Mouse (Mus musculus) G1E (cell line): Measurements from ENCODE around the gene Golph3l.
"Not testable (repeated sequence)": the region's sequence is repeated elsewhere in the genome, so short reads cannot be mapped to it uniquely, and the experiment has no call there.

Source experiments
- CTCF ChIP-seq: IDR thresholded peaks from 2 replicates; pipeline ENCODE4 v1.5.1; 2012; ENCODE audit warnings: low read depth, low read length, inconsistent platforms, mixed read lengths
- TAL1 ChIP-seq: conservative IDR thresholded peaks from 2 replicates; pipeline ENCODE4 v1.6.1; 2012; ENCODE audit warnings: low read depth, low read length, inconsistent platforms, mixed read lengths

- TF ChIP-seq CTCF, TAL1: not testable (repeated sequence)
Measured at GRCm38 (mm10) chr3:95654371-95654770, 65.6 kb downstream of the Golph3l start.
